Mouse (Mus musculus): ENCODE measurements at regions not wholly inside any gene's neighbourhood (a gene's known extent, or its start where the extent isn't known, plus 50 kb on each side); places are given as distances from the start of the nearest gene placed in this dataset.

DNA sequence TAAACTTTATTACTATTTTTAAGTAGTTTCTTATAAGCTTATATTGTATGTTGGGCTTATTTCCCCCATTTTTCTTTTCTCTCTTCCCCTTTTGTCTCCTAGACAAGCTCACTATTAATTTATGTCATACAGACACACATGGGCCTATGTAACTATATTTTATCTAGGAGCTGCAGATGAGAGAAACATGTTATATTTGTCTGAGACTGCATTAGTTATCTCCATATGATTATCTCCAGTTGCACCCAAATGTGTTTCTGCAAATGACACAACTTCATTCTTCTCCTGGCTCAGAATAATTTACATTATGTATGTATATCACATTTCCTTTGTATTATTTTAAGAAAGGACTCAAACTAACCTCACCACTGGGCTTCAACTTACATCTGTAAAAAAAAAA is 501.3 kb downstream of the Olfm4 start:
- no peak for TF ChIP-seq CTCF (IDR thresholded peaks at IDR 0.05; ENCODE audit: borderline replicate concordance, insufficient read depth, low read length)
- no peak for TF ChIP-seq POLR2A (IDR thresholded peaks at IDR 0.05; ENCODE audit: low read depth, low read length)
